Mouse (Mus musculus): ENCODE measurements around the gene Gm20388. TPM values are rescaled to one million over a fixed set of nuclear protein-coding genes. Genes with fewer than 3 reads are reported as not detected.

The Gm20388 gene
- polyA plus RNA-seq, 1 experiment from 2014 or later, result not detected

- H3K36me3 ChIP-seq (ENCODE audit: control insufficient read depth, insufficient read depth), result no peaks in the 10 kb centered on the region
- no peak overlapping the region for H3K4me2 ChIP-seq (replicated peaks; ENCODE audit: low read depth)
- H3K27me3 ChIP-seq (replicated peaks; ENCODE audit: control insufficient read depth, insufficient read depth, low read length), result no peaks in the 10 kb centered on the region
- H3K4me3 ChIP-seq (ENCODE audit: low read depth, low read length), result no peak overlapping the region
- no peaks in the 10 kb centered on the region for H3K9me3 ChIP-seq (ENCODE audit: control insufficient read depth)
- TF ChIP-seq CTCF (IDR thresholded peaks at IDR 0.05; ENCODE audit: low read depth), result no peak
- ATAC-seq, result no peak
- WGBS, result 61% methylated on average over 11 of the region's 11 CpGs
- H3K9ac ChIP-seq (ENCODE audit: low read depth, low read length), result no peak overlapping the region
- no peak overlapping the region for H3K27ac ChIP-seq (ENCODE audit: low read depth, low read length)
- H3K4me1 ChIP-seq (replicated peaks; ENCODE audit: control insufficient read depth, insufficient read depth, low read length), result no peaks in the 10 kb centered on the region
Observed at GRCm38 (mm10) chr8:120348922-120349321, 438.3 kb downstream of the Gm20388 start.

GRCm38 (mm10) chr8:120351332-120352071 is 440.9 kb downstream of the Gm20388 start:
- Histone ChIP-seq H3K4me2 (replicated peaks; ENCODE audit: low read depth) (no peak overlapping the region), H3K27ac (ENCODE audit: low read depth, low read length) (no peak overlapping the region), H3K36me3 (ENCODE audit: control insufficient read depth, insufficient read depth) (no peaks in the 10 kb centered on the region), H3K27me3 (replicated peaks; ENCODE audit: control insufficient read depth, insufficient read depth, low read length) (no peaks in the 10 kb centered on the region), H3K9ac (ENCODE audit: low read depth, low read length) (no peak overlapping the region), H3K4me3 (ENCODE audit: low read depth, low read length) (no peak overlapping the region), H3K4me1 (replicated peaks; ENCODE audit: control insufficient read depth, insufficient read depth, low read length) (no peaks in the 10 kb centered on the region), H3K9me3 (ENCODE audit: control insufficient read depth) (no peaks in the 10 kb centered on the region)
- ATAC-seq, result no peak
- TF ChIP-seq CTCF (IDR thresholded peaks at IDR 0.05; ENCODE audit: low read depth), result no peak
- WGBS, result 53% methylated on average over 7 of the region's 7 CpGs

GRCm38 (mm10) chr8:120352096-120352495 is 441.5 kb downstream of the Gm20388 start:
- no peaks in the 10 kb centered on the region for H3K4me1 ChIP-seq (replicated peaks; ENCODE audit: control insufficient read depth, insufficient read depth, low read length)
- 42% methylated on average over 10 of the region's 10 CpGs for whole genome bisulfite sequencing
- no peak overlapping the region for H3K4me2 ChIP-seq (replicated peaks; ENCODE audit: low read depth)
- no peak for ATAC-seq
- H3K27ac ChIP-seq (ENCODE audit: low read depth, low read length), result no peak overlapping the region
- H3K9me3 ChIP-seq (ENCODE audit: control insufficient read depth), result no peaks in the 10 kb centered on the region
- H3K4me3 ChIP-seq (ENCODE audit: low read depth, low read length), result no peak overlapping the region
- H3K9ac ChIP-seq (ENCODE audit: low read depth, low read length), result no peak overlapping the region
- TF ChIP-seq CTCF (IDR thresholded peaks at IDR 0.05; ENCODE audit: low read depth), result no peak
- no peaks in the 10 kb centered on the region for H3K36me3 ChIP-seq (ENCODE audit: control insufficient read depth, insufficient read depth)
- H3K27me3 ChIP-seq (replicated peaks; ENCODE audit: control insufficient read depth, insufficient read depth, low read length), result no peaks in the 10 kb centered on the region

- Histone ChIP-seq H3K4me1 (replicated peaks; ENCODE audit: control insufficient read depth, insufficient read depth, low read length) (no peaks in the 10 kb centered on the region), H3K9ac (ENCODE audit: low read depth, low read length) (no peak overlapping the region), H3K9me3 (ENCODE audit: control insufficient read depth) (no peaks in the 10 kb centered on the region), H3K36me3 (ENCODE audit: control insufficient read depth, insufficient read depth) (no peaks in the 10 kb centered on the region), H3K4me2 (replicated peaks; ENCODE audit: low read depth) (no peak overlapping the region), H3K27ac (ENCODE audit: low read depth, low read length) (no peak overlapping the region), H3K27me3 (replicated peaks; ENCODE audit: control insufficient read depth, insufficient read depth, low read length) (no peaks in the 10 kb centered on the region), H3K4me3 (ENCODE audit: low read depth, low read length) (no peak overlapping the region)
- peak; percentile 26; the same call in 1 of the 2 replicates for ATAC-seq
- peak; percentile 46 for TF ChIP-seq CTCF (IDR thresholded peaks at IDR 0.05; ENCODE audit: low read depth)
- 50% methylated on average over 7 of the region's 9 CpGs for WGBS
Observed at GRCm38 (mm10) chr8:120356067-120356466, 445.4 kb downstream of the Gm20388 start.

GRCm38 (mm10) chr8:120357504-120357903 is 446.9 kb downstream of the Gm20388 start:
- no peak overlapping the region for H3K4me2 ChIP-seq (replicated peaks; ENCODE audit: low read depth)
- H3K4me1 ChIP-seq (replicated peaks; ENCODE audit: control insufficient read depth, insufficient read depth, low read length), result no peaks in the 10 kb centered on the region
- H3K9me3 ChIP-seq (ENCODE audit: control insufficient read depth), result no peaks in the 10 kb centered on the region
- H3K27me3 ChIP-seq (replicated peaks; ENCODE audit: control insufficient read depth, insufficient read depth, low read length), result no peaks in the 10 kb centered on the region
- H3K9ac ChIP-seq (ENCODE audit: low read depth, low read length), result no peak overlapping the region
- WGBS, result 86% methylated on average over 6 of the region's 6 CpGs
- ATAC-seq, result no peak
- H3K36me3 ChIP-seq (ENCODE audit: control insufficient read depth, insufficient read depth), result no peaks in the 10 kb centered on the region
- H3K27ac ChIP-seq (ENCODE audit: low read depth, low read length), result no peak overlapping the region
- TF ChIP-seq CTCF (IDR thresholded peaks at IDR 0.05; ENCODE audit: low read depth), result no peak
- no peak overlapping the region for H3K4me3 ChIP-seq (ENCODE audit: low read depth, low read length)

- no peaks in the 10 kb centered on the region for H3K27me3 ChIP-seq (replicated peaks; ENCODE audit: control insufficient read depth, insufficient read depth, low read length)
- no peaks in the 10 kb centered on the region for H3K9me3 ChIP-seq (ENCODE audit: control insufficient read depth)
- H3K4me3 ChIP-seq (ENCODE audit: low read depth, low read length), result no peak overlapping the region
- H3K4me2 ChIP-seq (replicated peaks; ENCODE audit: low read depth), result no peak overlapping the region
- no peaks in the 10 kb centered on the region for H3K36me3 ChIP-seq (ENCODE audit: control insufficient read depth, insufficient read depth)
- 83% methylated on average over 8 of the region's 8 CpGs for WGBS
- H3K9ac ChIP-seq (ENCODE audit: low read depth, low read length), result no peak overlapping the region
- H3K4me1 ChIP-seq (replicated peaks; ENCODE audit: control insufficient read depth, insufficient read depth, low read length), result 0 out of 2 replicates have a peak, but pooled peaks cover 6% of the 10 kb centered on the region
- ATAC-seq, result no peak
- TF ChIP-seq CTCF (IDR thresholded peaks at IDR 0.05; ENCODE audit: low read depth), result no peak
- H3K27ac ChIP-seq (ENCODE audit: low read depth, low read length), result no peak overlapping the region
Observed at GRCm38 (mm10) chr8:120361301-120361700, 450.7 kb downstream of the Gm20388 start.
